Mouse (Mus musculus) CH12.LX (cell line): Measurements from ENCODE around the gene Tnpo1.

Experiments
- BHLHE40 ChIP-seq: IDR thresholded peaks from 2 replicates; pipeline ENCODE4 v1.6.1; 2011; ENCODE audit warnings: mild to moderate bottlenecking, low read depth, low read length, improper control_type of control experiment
- CTCF ChIP-seq, 2 experiments: IDR thresholded peaks in 1 of 2; conservative IDR thresholded peaks in 1 of 2; 2 replicates each; pipeline ENCODE4 v1.5.1; 2011 to 2012; ENCODE audit warnings: low read depth in 2 of 2, low read length in 2 of 2, improper control_type of control experiment in 1 of 2, inconsistent platforms in 1 of 2, mild to moderate bottlenecking in 1 of 2, moderate library complexity in 1 of 2
- ETS1 ChIP-seq: conservative IDR thresholded peaks from 2 replicates; pipeline ENCODE4 v1.6.1; 2012; ENCODE audit warnings: low read depth, mild to moderate bottlenecking, inconsistent platforms, low read length, improper control_type of control experiment, moderate library complexity
- GABPA ChIP-seq: IDR thresholded peaks from 2 replicates; pipeline ENCODE4 v1.6.1; 2012; ENCODE audit warnings: low read depth, low read length, improper control_type of control experiment, inconsistent platforms; ENCODE audit not compliant: insufficient replicate concordance
- HCFC1 ChIP-seq: IDR thresholded peaks from 2 replicates; pipeline ENCODE4 v1.6.1; 2012; ENCODE audit warnings: low read depth, mild to moderate bottlenecking, inconsistent platforms, low read length, improper control_type of control experiment
- JUN ChIP-seq: IDR thresholded peaks from 2 replicates; pipeline ENCODE4 v1.6.1; 2011; ENCODE audit warnings: low read depth, mild to moderate bottlenecking, low read length, improper control_type of control experiment, moderate library complexity; ENCODE audit not compliant: insufficient read depth
- JUND ChIP-seq: conservative IDR thresholded peaks from 2 replicates; pipeline ENCODE4 v1.6.1; 2011; ENCODE audit warnings: low read depth, low read length, improper control_type of control experiment
- MAFK ChIP-seq: IDR thresholded peaks from 2 replicates; pipeline ENCODE4 v1.6.1; 2011; ENCODE audit warnings: low read length, improper control_type of control experiment; ENCODE audit not compliant: insufficient replicate concordance
- POLR2A ChIP-seq: IDR thresholded peaks from 2 replicates; pipeline ENCODE4 v1.6.1; 2011; ENCODE audit warnings: low read depth, mild to moderate bottlenecking, improper control_type of control experiment, low read length
- RCOR1 ChIP-seq: conservative IDR thresholded peaks from 2 replicates; pipeline ENCODE4 v1.6.1; 2012; ENCODE audit warnings: low read depth, mild to moderate bottlenecking, inconsistent platforms, low read length, improper control_type of control experiment
- ZC3H11A ChIP-seq: IDR thresholded peaks from 2 replicates; pipeline ENCODE4 v1.6.1; 2012; ENCODE audit warnings: low read depth, mild to moderate bottlenecking, inconsistent platforms, low read length, improper control_type of control experiment
- ZKSCAN1 ChIP-seq: IDR thresholded peaks from 2 replicates; pipeline ENCODE4 v1.6.1; 2012; ENCODE audit warnings: low read depth, inconsistent platforms, low read length, improper control_type of control experiment, borderline replicate concordance
- ZMIZ1 ChIP-seq: IDR thresholded peaks from 2 replicates; pipeline ENCODE4 v1.6.1; 2012; ENCODE audit warnings: low read depth, mild to moderate bottlenecking, inconsistent platforms, low read length, improper control_type of control experiment

- TF ChIP-seq RCOR1: no peak
- TF ChIP-seq CTCF (conservative IDR thresholded peaks at IDR 0.05 in 1 of 2, IDR thresholded peaks at IDR 0.05 in 1 of 2; ENCODE audit: low read depth in 2 of 2, low read length in 2 of 2): no peak
- TF ChIP-seq ZMIZ1: no peak
- TF ChIP-seq JUND: no peak
- no peak for TF ChIP-seq MAFK
- no peak for TF ChIP-seq BHLHE40
- TF ChIP-seq POLR2A: no peak
- TF ChIP-seq HCFC1: no peak
- TF ChIP-seq GABPA: no peak
- no peak for TF ChIP-seq ZKSCAN1
- TF ChIP-seq JUN: no peak
- TF ChIP-seq ETS1: no peak
- no peak for TF ChIP-seq ZC3H11A
These were observed 3.4 kb downstream of the Tnpo1 start for GRCm38 (mm10) chr13:98922806-98923205.
